Mouse (Mus musculus) layer of hippocampus, adult 9-10 months (tissue): ENCODE data around the gene Gart.
A peak's percentile ranks its signal among the peaks of the same experiment; 100 is the strongest.

Source experiments
- DNase-seq: peaks from one replicate; pipeline ENCODE4 v3.0.0; 2022; ENCODE audit warnings: low spot score

Gene Gart

DNA sequence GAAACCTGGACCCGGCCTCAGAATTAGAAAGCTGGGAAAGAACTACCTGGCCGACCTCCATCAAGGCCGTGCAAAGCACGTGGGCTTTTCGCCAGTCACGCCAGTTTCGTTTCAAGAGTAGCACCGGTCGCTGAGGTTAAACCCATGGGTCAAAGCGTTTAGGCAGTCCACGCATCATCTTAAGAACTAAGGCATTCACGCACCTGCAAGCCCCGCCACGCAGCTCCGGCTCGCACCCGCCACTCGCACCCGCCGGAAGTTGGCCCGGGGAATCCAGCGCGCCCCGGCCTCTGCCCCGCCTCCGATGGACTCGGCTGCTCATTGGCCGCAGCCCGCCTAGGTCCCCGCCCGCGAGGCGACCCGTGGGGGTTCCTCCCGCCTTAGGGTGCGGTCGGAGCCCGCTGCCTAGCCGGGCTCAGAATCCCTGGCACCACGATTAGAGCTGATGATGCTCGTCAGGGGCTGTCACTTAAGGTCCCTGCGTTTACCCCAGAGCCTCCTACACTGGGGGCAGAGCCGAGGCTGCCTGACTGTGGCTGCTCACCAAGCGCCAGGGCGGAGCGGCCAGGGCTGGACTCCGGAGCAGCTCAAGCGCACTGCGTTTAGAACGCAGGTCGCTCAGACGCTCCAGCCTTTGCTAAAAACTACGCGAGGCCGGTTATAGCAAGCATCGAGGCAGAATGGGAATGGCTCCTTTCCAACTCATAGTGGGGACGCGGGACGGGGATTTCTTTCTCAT lies at the start of gene Gart:
Gene Gart (minus strand): TSS at position 272 of the 739 bp plus-strand sequence.
- peak; percentile 69 for DNase-seq

DNA sequence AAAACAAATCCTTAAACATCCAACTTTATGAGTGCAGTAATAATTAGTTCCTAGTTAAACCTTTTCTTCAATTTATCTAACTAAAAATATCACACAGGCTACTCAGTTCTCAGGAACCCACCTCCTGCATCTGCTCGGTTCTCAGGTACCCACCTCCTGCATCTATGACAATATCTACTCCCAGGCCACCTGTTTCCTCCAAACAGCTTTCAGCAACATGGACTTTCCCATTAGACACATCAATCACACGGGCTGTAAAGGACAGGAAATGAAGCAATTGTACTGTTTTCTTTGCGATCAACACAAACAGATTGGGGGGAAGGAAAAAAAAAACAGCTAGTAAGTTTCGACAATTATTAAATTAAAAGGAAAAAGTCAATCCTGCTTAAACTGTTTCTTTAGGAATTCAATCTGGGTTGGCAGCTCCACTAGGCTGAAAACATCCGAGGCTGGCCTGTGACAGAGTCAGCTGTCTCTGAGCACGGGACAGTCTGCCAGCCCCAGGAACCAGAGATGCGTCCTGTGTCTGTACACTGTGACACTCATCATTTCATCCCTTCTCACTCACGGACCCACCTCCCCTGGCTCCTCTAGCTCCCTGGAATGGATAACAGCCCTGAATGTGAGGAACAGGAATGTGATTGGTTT lies 48.5 kb upstream of the Gart start:
- DNase-seq, result no peak

DNA sequence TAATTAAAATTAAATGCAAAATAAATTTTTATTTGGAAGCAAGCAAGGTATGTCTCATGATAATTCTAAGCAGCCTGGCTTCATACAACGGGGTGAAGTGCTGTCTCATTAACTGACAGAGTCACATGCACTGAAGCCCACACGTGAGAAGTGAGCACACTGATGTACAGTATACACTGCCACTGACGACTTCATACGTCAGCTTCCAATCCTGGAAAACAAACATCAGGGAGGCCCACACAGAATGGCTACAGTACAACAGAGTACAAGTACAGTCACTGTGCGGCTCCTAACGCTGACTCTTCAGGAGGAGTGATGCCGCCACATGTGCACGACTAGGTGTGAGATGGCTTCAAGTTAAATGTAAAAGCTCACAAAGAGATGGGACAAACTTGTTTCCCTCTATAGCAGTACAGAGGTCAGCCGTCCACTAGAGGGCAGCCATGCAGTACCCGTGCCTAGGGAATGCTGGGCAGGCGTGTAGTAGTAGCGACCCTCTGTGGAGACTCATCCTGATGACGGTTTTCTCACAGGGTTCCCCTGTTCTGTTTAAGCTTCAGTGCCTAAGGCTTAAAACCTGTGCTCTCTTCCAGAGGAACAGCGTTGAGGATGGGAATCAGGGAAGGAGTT lies 47.8 kb upstream of the Gart start:
- peak; percentile 53 for DNase-seq

DNA sequence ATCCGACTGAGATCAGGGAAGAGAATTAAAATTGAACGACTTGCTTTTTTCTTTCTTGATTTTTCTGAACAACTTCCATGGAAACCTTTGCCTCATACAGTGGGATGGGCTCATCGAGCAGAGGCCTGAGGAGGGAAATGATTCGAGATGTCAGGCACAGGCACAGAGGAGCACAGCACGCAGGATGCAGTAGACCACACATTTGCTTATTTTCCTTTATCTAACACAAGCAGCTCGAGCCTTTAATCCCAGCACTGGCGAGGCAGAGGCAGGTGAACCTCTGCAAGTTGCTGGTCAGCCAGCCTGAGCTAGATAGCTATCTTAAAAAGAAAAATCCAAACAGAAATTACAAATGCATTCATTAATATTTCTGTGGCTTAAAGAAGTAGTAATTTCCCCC lies 43.0 kb upstream of the Gart start:
- no peak for DNase-seq

DNA sequence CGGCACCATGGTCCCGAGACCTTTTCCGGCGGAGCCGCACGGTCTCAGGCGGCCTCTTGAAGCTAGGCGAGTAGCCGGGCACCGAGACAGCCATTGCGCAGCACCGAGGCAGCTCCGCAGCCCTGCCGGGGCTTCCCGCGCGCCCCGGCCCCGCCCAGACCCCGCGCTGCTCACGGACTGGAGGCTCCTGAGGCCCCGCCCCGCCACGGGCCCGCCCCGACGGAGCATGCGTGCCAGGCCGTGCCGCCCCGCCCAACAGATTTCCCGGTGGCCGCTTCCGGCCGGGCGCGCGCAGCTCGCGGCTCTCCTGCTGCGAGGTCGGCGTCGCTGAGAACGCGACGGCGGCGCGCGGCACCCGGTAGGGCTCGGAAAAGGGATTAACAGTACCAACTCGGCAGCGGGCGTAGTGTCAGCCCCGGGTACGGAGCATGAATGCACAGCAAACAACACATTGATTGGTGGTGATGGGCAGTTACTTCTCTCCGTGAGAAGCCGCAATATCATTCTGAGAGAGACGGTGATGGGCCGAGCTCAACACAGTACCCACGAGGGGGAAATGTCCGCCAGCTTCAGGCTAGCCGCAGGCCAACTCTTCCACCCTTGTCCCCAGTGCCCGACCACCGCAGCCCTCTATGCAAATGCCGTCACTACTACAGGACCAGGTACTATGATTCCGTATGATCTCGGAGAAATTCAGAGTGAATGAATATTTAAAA lies 42.0 kb upstream of the Gart start, which contains the start of gene Donson:
Gene Donson (minus strand): TSS at position 152 of the 716 bp plus-strand sequence.
- DNase-seq, result peak; percentile 43

DNA sequence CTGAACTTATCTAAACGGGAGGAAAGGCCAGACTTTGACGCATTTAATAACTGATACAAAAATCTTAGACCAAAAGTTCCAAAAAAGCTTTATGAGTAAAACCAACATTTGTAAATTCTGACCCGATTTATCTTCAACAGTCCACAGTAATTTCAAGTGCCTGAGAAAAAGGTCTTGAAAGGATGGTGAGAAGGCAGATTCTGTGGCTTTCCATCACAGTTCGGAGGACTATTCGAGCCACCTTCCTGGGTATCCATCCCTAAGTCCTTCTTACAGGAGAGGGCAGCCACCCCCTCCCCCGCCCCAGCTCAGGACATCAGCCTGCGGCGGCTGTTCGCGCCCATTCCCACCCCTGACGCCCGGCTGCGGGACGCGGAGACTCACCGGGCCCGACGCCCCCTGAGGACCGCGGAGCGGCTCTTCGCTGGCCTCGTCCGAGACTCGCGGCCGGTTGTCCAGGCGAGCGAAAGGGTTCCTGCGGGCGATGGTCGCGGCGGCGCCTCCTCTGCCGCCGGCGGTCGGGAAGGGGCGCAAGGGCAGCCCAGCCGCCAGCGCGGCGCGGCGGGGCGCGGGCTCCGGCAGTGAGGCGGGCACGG lies 41.4 kb upstream of the Gart start:
- DNase-seq, result no peak

DNA sequence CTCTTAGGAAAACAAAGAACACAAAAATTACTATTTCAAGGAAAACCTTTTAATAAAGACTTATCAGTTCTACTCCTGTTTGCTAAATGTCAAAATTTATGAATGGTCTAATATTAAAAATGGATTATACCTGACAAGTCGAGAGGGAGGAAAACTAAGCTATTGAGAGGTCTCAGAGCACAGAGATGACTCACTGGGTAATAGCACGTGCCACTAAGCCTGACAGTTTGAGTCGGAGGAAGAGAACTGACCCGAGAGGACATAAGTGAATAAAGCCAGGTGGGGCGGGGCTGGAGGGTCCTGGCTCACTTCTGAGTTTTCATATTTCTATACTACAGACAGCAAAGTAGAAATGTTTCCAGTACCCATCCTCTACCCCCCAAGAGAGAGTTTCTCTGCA lies 39.6 kb upstream of the Gart start:
- DNase-seq, result no peak

DNA sequence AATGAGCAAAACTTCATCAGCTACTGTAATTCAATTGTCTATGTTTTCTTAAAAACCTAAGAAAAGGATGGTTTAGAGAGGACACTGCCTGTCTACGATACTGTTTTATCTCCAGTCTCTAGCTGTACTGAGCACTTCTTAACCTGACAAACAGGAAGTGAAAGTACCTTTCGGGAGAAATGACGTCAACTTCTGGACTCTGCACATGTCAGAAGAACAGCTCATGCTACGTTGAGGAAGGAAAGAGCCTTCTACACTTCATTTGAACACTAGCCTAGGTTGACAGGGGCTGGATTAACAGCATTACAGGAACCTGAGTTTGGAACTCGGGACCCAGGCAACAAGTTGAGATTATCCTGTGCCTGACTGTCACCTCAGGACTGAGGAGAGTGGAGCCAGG lies 38.8 kb upstream of the Gart start:
- DNase-seq, result no peak

DNA sequence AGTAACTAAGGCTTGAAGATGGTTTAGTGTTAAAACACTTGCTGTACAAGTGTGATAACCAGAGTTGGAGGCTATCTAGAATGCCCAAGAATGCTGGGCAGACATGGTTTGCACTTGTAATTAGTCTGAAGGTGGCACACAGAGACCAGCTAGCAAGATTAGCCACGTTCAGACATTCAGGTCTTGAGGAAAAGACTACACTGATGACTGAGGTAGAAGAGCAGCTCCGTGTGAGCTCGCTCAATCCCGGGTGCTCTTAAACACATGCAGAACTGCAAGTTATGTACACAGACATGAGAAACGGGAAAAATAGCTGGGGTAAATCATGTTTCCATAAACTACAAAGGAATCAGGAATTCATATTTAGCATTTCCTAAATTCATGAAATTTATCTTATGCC lies 33.9 kb upstream of the Gart start:
- DNase-seq, result no peak

DNA sequence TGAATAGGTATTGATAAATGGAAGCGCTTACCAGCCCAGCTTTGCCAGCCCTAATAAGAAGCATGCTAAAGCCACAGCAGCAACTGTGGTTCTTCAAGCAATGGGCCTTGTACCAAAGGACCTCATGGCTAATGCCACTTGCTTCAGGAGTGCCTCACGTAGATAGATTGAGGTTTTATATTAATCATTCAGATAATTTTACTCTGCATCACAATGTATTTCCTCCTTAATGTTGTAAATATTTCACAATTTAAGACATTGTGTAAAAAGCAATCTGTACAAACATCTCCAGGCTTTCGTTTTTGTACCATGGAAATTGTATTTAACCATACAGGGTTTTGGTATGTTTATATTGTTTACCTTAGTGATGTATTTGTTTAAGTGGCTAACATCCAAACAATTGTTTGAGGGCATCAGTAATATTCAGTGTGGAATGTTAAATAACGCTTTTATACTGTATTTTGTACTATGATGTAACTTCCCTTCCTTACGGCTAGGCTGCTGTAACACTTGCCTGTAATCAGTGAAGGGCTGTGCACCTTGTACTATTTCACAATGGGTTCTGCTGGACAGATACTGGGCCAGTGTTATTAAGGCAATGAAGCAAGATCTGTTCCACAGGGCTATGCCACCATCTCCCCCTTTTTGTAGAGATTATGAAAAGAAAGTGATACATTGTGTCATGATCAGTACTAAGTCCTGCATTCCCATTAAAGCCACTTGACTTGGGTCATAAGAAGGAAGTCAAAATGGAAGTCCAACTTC lies 31.6 kb upstream of the Gart start:
- DNase-seq, result no peak

DNA sequence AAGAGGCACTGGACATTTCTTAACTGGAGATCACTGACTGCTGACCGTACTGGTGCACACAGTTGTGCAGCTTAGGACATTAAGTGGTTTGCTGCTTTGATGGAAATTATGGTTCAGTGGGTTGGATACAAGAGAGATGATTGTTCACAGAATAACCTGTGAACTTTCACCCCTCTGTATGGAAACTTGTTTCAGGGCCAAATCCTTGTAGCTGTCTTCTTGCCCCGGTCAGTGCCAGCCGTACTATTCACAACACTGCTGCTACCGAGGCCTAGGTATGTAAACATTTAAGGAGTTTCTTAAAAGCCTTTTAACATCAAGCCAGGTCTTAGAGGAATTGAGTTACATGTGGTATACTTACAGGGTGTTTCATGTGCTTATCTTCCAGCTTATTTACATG lies 27.7 kb upstream of the Gart start:
- DNase-seq, result no peak

DNA sequence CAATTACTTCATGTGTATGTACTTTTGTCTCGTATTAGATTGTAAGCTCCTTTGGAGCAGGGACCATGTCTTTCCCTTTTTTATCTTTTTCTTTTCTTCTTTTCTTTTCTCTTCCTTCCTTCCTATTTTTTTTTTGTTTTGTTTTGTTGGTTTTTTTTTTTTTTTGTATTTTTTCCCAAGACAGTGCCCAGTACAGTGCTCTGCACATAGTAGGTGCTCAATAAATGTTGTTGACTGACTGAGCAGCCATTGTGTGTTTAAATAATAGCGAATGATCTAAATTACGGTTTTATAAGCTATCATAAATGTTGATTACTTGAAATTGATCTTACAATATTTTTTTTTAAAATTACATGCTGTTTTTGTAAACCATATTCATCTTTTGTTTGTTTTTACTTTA lies 17.0 kb upstream of the Gart start:
- DNase-seq, result no peak

DNA sequence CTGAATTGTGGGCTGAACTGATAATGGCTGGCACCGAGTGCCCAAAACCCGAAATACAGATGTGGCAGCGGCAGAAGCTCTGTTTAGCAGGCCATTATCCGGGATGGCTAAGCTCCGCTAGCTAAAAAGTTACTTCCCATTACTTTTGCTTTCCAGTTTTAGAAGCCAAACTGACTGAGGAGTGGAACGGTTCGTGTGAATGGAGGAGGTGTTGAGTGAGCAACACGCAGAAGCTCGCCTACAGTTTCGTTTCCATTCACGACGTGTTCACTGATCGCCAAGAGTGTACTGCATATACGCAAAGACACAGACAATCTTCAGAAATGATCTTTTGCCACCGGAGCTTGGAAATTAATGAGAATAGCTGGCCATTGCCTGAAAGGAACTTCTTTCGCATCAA lies 15.6 kb upstream of the Gart start:
- DNase-seq, result no peak

DNA sequence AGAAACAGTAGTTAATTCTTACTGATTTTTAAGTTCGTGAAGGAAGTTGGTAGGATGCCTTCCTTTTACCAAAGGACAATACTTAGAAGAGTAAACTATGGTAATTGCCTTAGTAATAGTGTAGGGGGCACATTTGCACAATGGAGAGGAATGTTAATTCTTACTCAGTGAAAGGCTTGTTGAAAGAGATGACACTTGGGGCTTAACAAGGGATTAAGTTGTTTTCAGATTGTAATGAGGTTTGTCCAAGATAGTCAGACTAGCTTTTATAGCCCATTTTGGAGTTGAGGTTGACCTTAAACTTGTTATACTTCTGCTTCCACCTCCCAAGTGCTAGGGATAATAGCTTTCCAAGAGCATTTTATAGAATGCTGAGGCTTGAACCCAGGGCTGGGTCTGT lies 14.6 kb upstream of the Gart start:
- no peak for DNase-seq

DNA sequence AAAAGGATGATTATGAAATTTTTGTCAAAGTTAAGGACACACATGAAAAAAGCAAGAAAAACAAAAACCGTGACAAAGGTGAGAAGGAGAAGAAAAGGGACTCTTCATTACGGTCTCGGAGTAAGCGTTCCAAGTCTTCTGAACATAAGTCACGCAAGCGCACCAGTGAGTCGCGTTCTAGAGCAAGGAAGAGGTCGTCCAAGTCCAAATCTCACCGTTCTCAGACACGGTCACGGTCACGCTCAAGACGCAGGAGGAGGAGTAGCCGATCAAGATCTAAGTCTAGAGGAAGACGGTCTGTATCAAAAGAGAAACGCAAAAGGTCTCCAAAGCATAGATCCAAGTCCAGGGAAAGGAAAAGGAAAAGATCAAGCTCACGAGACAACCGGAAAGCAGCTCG lies 13.0 kb upstream of the Gart start:
- DNase-seq, result no peak

DNA sequence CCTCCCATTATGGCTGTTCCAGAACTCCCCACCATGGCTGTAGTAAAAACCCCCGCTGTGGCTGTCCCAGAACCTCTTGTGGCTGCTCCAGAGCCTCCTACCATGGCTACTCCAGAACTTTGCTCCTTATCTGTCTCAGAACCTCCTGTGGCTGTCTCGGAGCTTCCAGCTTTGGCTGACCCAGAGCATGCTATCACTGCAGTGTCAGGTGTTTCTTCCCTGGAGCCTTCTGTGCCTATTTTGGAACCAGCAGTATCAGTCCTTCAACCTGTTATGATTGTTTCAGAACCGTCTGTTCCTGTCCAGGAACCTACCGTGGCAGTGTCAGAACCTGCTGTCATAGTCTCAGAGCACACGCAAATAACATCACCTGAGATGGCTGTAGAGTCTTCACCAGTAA lies 11.7 kb upstream of the Gart start:
- no peak for DNase-seq

DNA sequence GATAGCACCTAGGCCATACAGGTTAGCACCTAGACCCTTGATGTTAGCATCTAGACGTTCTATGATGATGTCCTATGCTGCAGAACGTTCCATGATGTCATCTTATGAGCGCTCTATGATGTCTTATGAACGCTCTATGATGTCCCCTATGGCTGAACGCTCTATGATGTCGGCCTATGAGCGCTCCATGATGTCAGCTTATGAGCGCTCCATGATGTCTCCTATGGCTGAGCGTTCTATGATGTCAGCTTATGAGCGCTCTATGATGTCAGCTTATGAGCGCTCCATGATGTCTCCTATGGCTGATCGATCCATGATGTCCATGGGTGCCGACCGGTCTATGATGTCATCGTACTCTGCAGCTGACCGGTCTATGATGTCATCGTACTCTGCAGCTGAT lies 10.5 kb upstream of the Gart start:
- DNase-seq, result no peak

DNA sequence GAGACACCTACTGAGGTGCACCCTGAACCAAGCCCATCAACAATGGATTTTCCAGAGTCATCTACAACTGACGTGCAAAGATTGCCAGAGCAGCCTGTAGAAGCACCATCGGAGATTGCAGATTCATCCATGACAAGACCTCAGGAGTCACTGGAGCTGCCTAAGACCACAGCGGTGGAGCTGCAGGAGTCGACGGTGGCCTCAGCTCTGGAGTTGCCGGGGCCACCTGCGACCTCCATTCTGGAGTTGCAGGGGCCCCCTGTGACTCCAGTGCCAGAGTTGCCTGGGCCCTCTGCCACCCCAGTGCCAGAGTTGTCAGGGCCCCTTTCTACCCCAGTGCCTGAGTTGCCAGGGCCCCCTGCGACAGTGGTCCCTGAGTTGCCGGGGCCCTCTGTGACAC lies 8.5 kb upstream of the Gart start:
- no peak for DNase-seq

DNA sequence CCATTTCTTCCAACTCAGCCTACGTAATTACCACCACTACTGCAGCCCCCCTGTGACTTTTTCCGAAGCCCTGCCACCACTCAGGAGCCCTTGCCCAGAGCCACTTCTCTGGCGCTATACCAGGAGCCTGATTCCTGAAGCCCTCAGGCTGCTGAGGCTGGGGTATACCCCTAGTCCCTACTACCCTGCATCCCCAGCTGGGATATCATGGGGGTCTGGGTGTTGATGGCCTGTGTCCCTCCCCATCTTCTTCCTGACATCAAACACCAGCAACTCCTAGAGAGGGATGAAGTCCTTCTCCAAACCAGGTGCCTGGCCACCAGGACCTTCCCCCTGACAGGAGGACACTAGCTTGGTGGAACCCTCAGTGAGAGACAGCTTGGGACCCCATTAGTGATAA lies 5.4 kb upstream of the Gart start:
- no peak for DNase-seq

DNA sequence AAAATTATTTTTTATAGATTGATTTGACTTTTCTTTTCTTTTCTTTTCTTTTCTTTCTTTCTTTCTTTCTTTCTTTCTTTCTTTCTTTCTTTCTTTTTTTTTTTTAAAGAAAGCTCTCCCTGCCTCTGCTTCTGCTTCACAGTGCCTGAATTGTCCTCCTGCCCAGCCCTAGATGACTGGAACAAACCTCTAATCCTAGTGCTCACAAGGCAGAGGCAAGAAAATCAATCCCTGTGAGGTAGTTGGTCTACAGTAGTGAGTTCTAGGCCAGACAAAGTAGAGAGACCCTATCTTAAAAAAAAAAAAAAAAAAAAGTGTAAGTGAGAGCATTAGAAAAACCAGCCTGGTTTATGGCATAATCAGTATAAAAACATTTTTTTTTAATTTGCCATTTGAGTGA lies 3.0 kb upstream of the Gart start:
- no peak for DNase-seq

DNA sequence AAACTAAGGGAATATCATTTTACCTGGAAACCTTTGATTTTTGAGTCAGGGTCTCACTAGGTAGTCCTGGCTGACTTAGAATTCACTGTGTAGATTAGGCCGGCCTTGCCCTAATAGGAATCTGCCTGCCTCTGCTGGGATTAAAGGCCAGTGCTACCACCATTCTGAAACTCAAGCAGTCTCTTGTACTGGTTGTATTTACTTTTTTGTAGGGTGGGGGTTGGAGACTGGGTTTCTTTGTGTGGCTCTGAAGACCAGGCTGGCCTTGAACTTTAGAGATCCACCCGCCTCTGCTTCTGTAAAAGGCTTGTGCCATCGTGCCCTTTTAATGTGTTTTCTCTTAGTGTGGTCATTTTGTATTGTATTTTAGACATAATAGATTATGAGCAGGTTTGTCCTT lies 2.5 kb upstream of the Gart start:
- no peak for DNase-seq

DNA sequence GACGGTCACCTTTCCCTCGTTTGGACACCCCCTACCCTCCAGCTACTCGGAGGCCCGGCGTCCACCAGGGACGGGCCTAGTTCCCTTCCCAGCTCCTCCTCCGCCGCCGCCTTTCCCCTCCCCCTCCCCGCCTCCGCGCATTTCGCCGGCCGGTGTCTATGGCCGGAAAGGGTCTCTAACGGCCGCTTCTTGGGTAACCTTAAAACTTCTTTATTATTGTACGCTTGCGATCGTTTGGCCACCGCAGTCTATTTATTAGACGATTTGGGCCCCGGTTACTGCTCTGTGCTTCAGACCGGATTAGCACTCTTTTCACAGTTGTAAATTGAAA lies 1.4 kb upstream of the Gart start:
- no peak for DNase-seq
